Mouse (Mus musculus): ENCODE measurements at regions not wholly inside any gene's neighbourhood (a gene's known extent, or its start where the extent isn't known, plus 50 kb on each side); places are given as distances from the start of the nearest gene placed in this dataset.
A peak's percentile ranks its signal among the peaks of the same experiment; 100 is the strongest.
"Not testable (repeated sequence)": the region's sequence is repeated elsewhere in the genome, so short reads cannot be mapped to it uniquely, and the experiment has no call there.

GRCm38 (mm10) chr17:59179018-59179417 lies 165.8 kb upstream of the Nudt12 start:
- no peak for DNase-seq (ENCODE audit: low spot score in 2 of 2)

DNA sequence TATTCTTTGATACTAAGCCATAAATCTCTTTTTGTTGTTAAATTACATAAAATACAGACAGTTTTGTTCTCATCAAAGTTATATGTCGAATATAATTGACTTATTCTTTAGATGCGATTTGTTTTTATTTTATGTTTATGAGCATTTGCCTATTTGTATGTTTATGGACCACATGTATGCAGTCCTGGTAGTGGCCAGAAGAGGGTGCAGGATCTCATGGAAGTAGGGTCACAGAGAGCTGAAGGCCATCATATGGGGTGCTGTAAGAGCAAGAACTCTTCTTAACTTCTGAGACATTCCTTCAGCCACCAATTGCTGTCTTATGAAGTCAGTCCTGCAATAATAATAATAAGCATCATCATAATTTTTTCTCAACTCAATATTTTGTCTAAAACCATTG lies 143.2 kb upstream of the Nudt12 start:
- no peak for DNase-seq (ENCODE audit: low spot score in 2 of 2)

- DNase-seq (ENCODE audit: low spot score in 2 of 2): no peak
These were observed 130.6 kb upstream of the Nudt12 start for GRCm38 (mm10) chr17:59143760-59144157.

DNA sequence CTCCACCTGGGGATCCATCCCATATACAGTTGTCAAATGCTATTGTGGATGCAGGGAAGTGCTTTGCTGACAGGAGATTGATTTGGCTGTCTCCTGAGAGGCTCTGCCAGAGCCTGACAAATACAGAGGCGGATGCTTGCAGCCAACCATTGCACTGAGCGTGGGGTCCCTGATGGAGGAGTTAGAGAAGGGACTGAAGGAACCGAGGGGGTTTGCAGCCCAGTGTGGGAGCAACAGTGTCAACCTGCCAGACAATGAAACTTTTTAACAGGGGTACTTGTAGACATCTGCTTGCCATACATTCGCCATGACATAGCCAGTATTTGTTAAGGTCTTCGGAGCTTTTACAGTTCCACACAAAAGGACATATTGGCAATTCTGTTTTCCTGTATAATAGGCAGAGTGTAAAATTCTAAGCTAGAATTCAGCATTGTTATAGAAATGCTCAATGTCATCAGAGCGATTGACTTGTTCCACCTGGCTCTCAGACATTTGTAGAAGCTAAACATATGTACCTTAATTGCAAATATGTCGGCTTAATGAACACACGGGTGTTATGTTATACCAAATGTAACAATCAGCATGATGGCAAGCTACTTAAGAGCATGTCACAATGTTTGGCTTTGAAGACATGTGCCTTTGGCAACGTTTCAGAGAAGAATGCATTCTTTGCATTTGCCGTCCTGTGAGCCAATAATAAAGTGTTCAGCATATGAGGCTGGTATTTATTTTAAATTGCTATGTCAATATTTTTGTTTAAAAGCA lies 130.0 kb upstream of the Nudt12 start:
- DNase-seq (ENCODE audit: low spot score in 2 of 2): no peak

- no peak for DNase-seq (ENCODE audit: low spot score in 2 of 2)
These were observed 125.6 kb upstream of the Nudt12 start for GRCm38 (mm10) chr17:59138791-59139190.

DNA sequence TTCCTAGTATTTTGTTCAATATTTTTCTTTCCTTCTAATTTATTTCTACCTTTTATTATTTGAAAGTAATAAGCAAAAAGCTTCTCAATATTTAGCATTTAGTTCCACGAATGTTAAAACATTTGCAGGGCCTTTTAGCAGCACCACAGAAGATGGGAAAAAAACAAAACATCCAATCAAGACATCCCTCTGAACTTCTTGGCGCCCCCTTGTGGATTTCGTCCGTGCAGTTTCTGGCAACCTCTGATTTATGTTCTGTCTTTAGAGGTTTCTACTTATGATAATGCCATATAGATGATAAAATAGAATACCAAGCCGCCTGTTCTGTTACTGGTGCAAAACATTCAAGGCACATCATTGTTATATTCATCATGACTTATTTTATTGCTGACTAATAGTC lies 86.2 kb upstream of the Nudt12 start:
- peak; percentile 21 to 46 for DNase-seq (ENCODE audit: low spot score in 2 of 2)

GRCm38 (mm10) chr17:59076846-59077245 lies 63.7 kb upstream of the Nudt12 start:
- not testable (repeated sequence) for DNase-seq (ENCODE audit: low spot score in 2 of 2)

- DNase-seq (ENCODE audit: low spot score in 2 of 2): not testable (repeated sequence)
These were observed 63.2 kb upstream of the Nudt12 start for GRCm38 (mm10) chr17:59076361-59076760.
